Mouse (Mus musculus) midbrain, embryonic 16.5 days (tissue): Measurements from ENCODE around the gene Calm5. TPM values are rescaled to one million over a fixed set of nuclear protein-coding genes. Genes with fewer than 3 reads are reported as not detected.
"Not testable (repeated sequence)": the region's sequence is repeated elsewhere in the genome, so short reads cannot be mapped to it uniquely, and the experiment has no call there.

Source experiments
- ATAC-seq: fragments of 200-750 bp; cut with Nextera tagmentation; 2 replicates; pipeline ENCODE4 v1.8.0; 2017; ENCODE audit warnings: moderate TSS enrichment
- H3K27ac ChIP-seq: fragments of 300-500 bp; sonication (generic); 2 replicates; pipeline ENCODE4 v1.5.1; 2014; ENCODE audit warnings: mild to moderate bottlenecking, low read length, mixed read lengths
- H3K27me3 ChIP-seq: fragments of 300-500 bp; sonication (generic); 2 replicates; pipeline ENCODE4 v1.6.1; 2014; ENCODE audit warnings: low read depth, low read length, mixed read lengths; ENCODE audit not compliant: control insufficient read depth, insufficient read depth
- H3K36me3 ChIP-seq: fragments of 300-500 bp; sonication (generic); 2 replicates; pipeline ENCODE4 v1.6.1; 2014; ENCODE audit warnings: mild to moderate bottlenecking, low read length, moderate library complexity, mixed read lengths; ENCODE audit not compliant: control insufficient read depth, insufficient read depth
- H3K4me1 ChIP-seq: fragments of 300-500 bp; sonication (generic); 2 replicates; pipeline ENCODE4 v1.6.1; 2014; ENCODE audit warnings: mild to moderate bottlenecking, low read length, mixed read lengths; ENCODE audit not compliant: control insufficient read depth, insufficient read depth
- H3K4me2 ChIP-seq: fragments of 300-500 bp; sonication (generic); 2 replicates; pipeline ENCODE4 v1.6.1; 2014; ENCODE audit warnings: mild to moderate bottlenecking, low read length, mixed read lengths
- H3K4me3 ChIP-seq: fragments of 300-500 bp; sonication (generic); 2 replicates; pipeline ENCODE4 v1.5.1; 2014; ENCODE audit warnings: low read depth, mild to moderate bottlenecking, low read length, moderate library complexity, mixed read lengths
- H3K9ac ChIP-seq: fragments of 300-500 bp; sonication (generic); 2 replicates; pipeline ENCODE4 v1.6.1; 2014; ENCODE audit warnings: low read depth, low read length, mixed read lengths
- H3K9me3 ChIP-seq: fragments of 300-500 bp; sonication (generic); replicated peaks from 2 replicates; pipeline ENCODE4 v1.6.1; 2014; ENCODE audit warnings: mild to moderate bottlenecking, low read length, mixed read lengths; ENCODE audit not compliant: control insufficient read depth, poor library complexity, severe bottlenecking
- WGBS: fragments of 180-500 bp; shearing (Covaris S2); extraction: QIAGEN DNeasy Blood & Tissue Kit; methylation state at CpG from one replicate; pipeline ENCODE4 v1.1.7; 2014; 5-methylcytosine and 5-hydroxymethylcytosine counted together
- polyA plus RNA-seq: library from polyadenylated mRNA; unstranded; fragments of >200 nt; fragmentation: Nextera tagmentation; extraction: Ambion mirVana; gene quantifications from 2 replicates; pipeline ENCODE4 v1.2.1, GENCODE M21; 2015

The Calm5 gene
- polyA plus RNA-seq, 1 experiment from 2014 or later, result not detected

DNA sequence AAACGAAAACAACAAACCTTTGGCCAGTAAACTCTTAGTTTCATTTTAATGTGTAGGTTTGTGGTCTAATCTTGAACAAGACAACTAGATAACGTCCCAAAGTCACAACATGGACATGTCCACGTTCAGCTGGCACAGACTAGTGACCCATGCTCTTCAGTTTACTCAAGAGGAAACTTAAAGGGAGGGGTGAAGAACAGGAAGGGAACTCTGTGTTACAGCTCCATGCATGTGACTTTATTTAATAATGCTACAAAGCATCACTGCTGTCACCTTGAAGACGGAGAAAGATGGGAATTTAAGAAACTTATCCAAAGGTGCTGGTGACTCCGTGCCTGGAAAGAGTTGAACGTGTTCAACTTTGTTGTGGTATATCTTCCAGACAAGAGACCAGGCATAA, 42.1 kb downstream of the Calm5 start:
- WGBS, result 94% methylated on average over 6 of the region's 6 CpGs
- no peaks in the 10 kb centered on the region for H3K9me3 ChIP-seq
- no peak for ATAC-seq

DNA sequence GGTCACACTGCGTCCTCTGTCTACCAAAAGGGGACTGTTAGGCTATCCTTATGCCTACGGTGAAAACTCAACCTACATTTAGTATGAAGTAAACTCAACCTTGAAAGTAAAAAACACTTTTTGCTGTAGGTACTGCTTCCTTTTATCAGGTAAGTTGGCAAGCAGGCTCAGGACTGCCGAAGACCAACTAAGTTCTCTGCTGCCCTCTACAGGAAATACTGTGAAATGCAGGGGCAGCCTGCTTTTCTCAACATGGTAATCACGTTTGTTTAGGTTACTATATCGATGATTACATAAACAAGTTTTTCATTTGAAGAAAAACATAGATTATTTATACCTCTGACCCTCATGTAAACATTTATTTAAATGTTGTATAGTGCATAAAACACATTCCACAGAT, 42.9 kb downstream of the Calm5 start:
- no peak overlapping the region for H3K9ac ChIP-seq
- H3K4me1 ChIP-seq, result no peaks in the 10 kb centered on the region
- no peak for ATAC-seq
- WGBS, result 42% methylated on average over 5 of the region's 5 CpGs
- H3K4me2 ChIP-seq, result no peak overlapping the region
- no peak overlapping the region for H3K27ac ChIP-seq
- H3K9me3 ChIP-seq, result no peaks in the 10 kb centered on the region
- no peak overlapping the region for H3K4me3 ChIP-seq
- H3K36me3 ChIP-seq, result no peaks in the 10 kb centered on the region
- no peaks in the 10 kb centered on the region; the same call in 1 of the 2 replicates for H3K27me3 ChIP-seq

More for the DNA sequence above, 42.1 kb downstream of the Calm5 start:
- Histone ChIP-seq H3K36me3 (no peaks in the 10 kb centered on the region), H3K4me1 (no peaks in the 10 kb centered on the region), H3K4me2 (no peak overlapping the region), H3K9ac (no peak overlapping the region), H3K27me3 (no peaks in the 10 kb centered on the region; the same call in 1 of the 2 replicates), H3K4me3 (no peak overlapping the region), H3K27ac (no peak overlapping the region)

DNA sequence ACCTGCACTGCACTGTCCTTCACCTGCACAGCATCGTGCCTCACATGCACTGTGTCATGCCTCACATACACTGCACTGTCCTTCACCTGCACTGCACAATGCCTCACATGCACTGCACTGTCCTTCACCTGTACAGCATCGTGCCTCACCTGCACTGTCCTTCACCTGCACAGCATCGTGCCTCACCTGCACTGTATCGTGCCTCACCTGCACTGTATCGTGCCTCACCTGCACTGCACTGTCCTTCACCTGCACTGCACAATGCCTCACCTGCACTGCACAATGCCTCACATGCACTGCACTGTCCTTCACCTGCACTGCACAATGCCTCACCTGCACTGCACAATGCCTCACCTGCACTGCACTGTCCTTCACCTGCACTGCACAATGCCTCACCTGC, 44.2 kb downstream of the Calm5 start:
- H3K36me3 ChIP-seq, H3K27ac ChIP-seq, H3K9me3 ChIP-seq, H3K4me3 ChIP-seq, H3K27me3 ChIP-seq, H3K9ac ChIP-seq, ATAC-seq, H3K4me2 ChIP-seq, H3K4me1 ChIP-seq: not testable (repeated sequence)
- 98% methylated on average over 5 of the region's 5 CpGs for WGBS

DNA sequence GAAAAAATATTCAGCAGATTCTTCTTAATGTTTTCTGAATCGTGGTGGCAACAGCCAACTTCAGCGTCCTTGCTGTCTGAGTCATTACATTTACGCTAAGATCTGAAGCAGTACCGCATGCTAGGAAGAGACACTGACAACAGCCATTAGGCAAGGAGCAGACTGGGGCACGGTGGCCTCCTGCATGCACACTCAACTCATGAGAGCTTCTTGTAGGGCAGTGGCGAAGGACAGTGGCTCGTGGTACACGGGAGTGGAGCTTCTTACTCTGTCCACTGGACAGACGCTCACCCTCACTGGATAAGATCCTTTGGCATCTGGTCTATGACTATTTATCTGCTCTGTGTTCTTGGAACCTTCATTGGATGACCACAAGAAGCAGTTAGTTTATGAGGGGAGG, 45.3 kb downstream of the Calm5 start:
- WGBS, result 92% methylated on average over 9 of the region's 9 CpGs
- no peaks in the 10 kb centered on the region for H3K9me3 ChIP-seq
- H3K4me1 ChIP-seq, result no peaks in the 10 kb centered on the region

More for the DNA sequence above, 45.3 kb downstream of the Calm5 start:
- H3K9ac ChIP-seq, result no peak overlapping the region
- no peak overlapping the region for H3K4me3 ChIP-seq
- no peak for ATAC-seq
- no peak overlapping the region for H3K27ac ChIP-seq
- H3K4me2 ChIP-seq, result no peak overlapping the region
- H3K27me3 ChIP-seq, result no peaks in the 10 kb centered on the region
- no peaks in the 10 kb centered on the region for H3K36me3 ChIP-seq

Other genes with a start within 250 kb of the Calm5 start
- gene Fam208b, start 243.1 kb upstream of the Calm5 start, polyA plus RNA-seq, result 15.6 and 19.5 TPM in 2 replicates
- 16.9 and 21.0 TPM in 2 replicates for gene Asb13, start 220.1 kb upstream of the Calm5 start, polyA plus RNA-seq
- gene Calml3, start 49.9 kb upstream of the Calm5 start, polyA plus RNA-seq, result not detected in 2 replicates
- gene Calm4, start 16.4 kb upstream of the Calm5 start, polyA plus RNA-seq, result not detected in 2 replicates
- 10.0 and 10.5 TPM in 2 replicates for gene Net1, start 64.0 kb downstream of the Calm5 start, polyA plus RNA-seq
- gene Tubal3, start 64.1 kb downstream of the Calm5 start, polyA plus RNA-seq, result not detected in 2 replicates
- gene Ucn3, start 91.2 kb downstream of the Calm5 start, polyA plus RNA-seq, result 0.14 and 0.20 TPM in 2 replicates
- 0.73 and 0.92 TPM in 2 replicates for gene Akr1c14, start 194.8 kb downstream of the Calm5 start, polyA plus RNA-seq